Mouse (Mus musculus): ENCODE measurements around the gene Smndc1. TPM values are rescaled to one million over a fixed set of nuclear protein-coding genes. Genes with fewer than 3 reads are reported as not detected.
A peak's percentile ranks its signal among the peaks of the same experiment; 100 is the strongest.

The Smndc1 gene
- polyA plus RNA-seq, 1 experiment from 2014 or later: 35.9 TPM

DNA sequence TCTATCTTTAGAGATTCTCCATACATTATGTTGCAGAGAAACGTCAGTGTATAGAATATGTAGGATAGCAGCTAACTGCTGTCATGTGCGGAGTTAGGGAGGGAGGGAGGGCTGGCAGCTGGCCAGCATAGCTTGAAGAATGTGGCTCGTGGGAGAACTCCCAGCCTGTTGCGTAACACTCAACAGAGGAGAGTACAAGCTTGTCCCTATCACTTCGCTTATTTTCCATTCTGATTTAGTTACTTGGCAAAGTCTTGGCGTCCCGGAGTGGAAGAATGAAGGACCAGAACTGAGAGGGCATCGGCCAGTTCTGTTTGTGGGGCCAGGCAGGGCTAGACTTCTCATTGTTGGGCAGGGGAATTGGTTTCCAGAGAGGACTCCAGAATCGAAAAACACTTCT lies 25.4 kb downstream of the Smndc1 start:
- no peaks in the 10 kb centered on the region for H3K9me3 ChIP-seq (replicated peaks; ENCODE audit: control insufficient read depth, low read length)
- peaks cover 27% of the 10 kb centered on the region; the same call in 1 of the 2 replicates for H3K4me1 ChIP-seq (ENCODE audit: control insufficient read depth, insufficient read depth, low read length)
- H3K27ac ChIP-seq (ENCODE audit: low read length): peak overlapping the region; percentile 69
- ATAC-seq (ENCODE audit: insufficient read depth, low FRiP score): peak; percentile 91
- H3K9ac ChIP-seq (ENCODE audit: low read length): no peak overlapping the region
- H3K4me2 ChIP-seq (ENCODE audit: low read depth, low read length): peak overlapping the region; percentile 45
- H3K36me3 ChIP-seq (ENCODE audit: control insufficient read depth, insufficient read depth, low read length): no peaks in the 10 kb centered on the region
- 9% methylated on average over 9 of the region's 9 CpGs for WGBS
- H3K27me3 ChIP-seq (ENCODE audit: control insufficient read depth, insufficient read depth, low read length): no peaks in the 10 kb centered on the region
- peak overlapping the region; percentile 18 for H3K4me3 ChIP-seq (replicated peaks; ENCODE audit: low read length)

GRCm38 (mm10) chr19:53364551-53364950 lies 25.8 kb downstream of the Smndc1 start:
- Histone ChIP-seq H3K4me3 (replicated peaks; ENCODE audit: low read length) (no peak overlapping the region), H3K27me3 (ENCODE audit: control insufficient read depth, insufficient read depth, low read length) (no peaks in the 10 kb centered on the region), H3K4me1 (ENCODE audit: control insufficient read depth, insufficient read depth, low read length) (peaks cover 30% of the 10 kb centered on the region; the same call in 1 of the 2 replicates), H3K27ac (ENCODE audit: low read length) (no peak overlapping the region), H3K9me3 (replicated peaks; ENCODE audit: control insufficient read depth, low read length) (no peaks in the 10 kb centered on the region), H3K36me3 (ENCODE audit: control insufficient read depth, insufficient read depth, low read length) (no peaks in the 10 kb centered on the region), H3K4me2 (ENCODE audit: low read depth, low read length) (no peak overlapping the region), H3K9ac (ENCODE audit: low read length) (no peak overlapping the region)
- no peak for ATAC-seq (ENCODE audit: insufficient read depth, low FRiP score)
- 37% methylated on average over 2 of the region's 2 CpGs for WGBS

- H3K4me1 ChIP-seq (ENCODE audit: control insufficient read depth, insufficient read depth, low read length): peaks cover 34% of the 10 kb centered on the region
- H3K9me3 ChIP-seq (replicated peaks; ENCODE audit: control insufficient read depth, low read length): no peaks in the 10 kb centered on the region
- ATAC-seq (ENCODE audit: insufficient read depth, low FRiP score): no peak
- no peaks in the 10 kb centered on the region for H3K36me3 ChIP-seq (ENCODE audit: control insufficient read depth, insufficient read depth, low read length)
- 47% methylated on average over 2 of the region's 2 CpGs for WGBS
- no peak overlapping the region for H3K4me2 ChIP-seq (ENCODE audit: low read depth, low read length)
- no peak overlapping the region for H3K9ac ChIP-seq (ENCODE audit: low read length)
- H3K27me3 ChIP-seq (ENCODE audit: control insufficient read depth, insufficient read depth, low read length): no peaks in the 10 kb centered on the region
- H3K4me3 ChIP-seq (replicated peaks; ENCODE audit: low read length): no peak overlapping the region
- no peak overlapping the region for H3K27ac ChIP-seq (ENCODE audit: low read length)
Measured at GRCm38 (mm10) chr19:53362967-53363366, 27.4 kb downstream of the Smndc1 start.

- 47% methylated on average over 8 of the region's 8 CpGs for WGBS
- Histone ChIP-seq H3K4me3 (replicated peaks; ENCODE audit: low read length) (no peak overlapping the region), H3K4me2 (ENCODE audit: low read depth, low read length) (0 out of 2 replicates have a peak overlapping the region, but pooled peaks have one; percentile 32), H3K36me3 (ENCODE audit: control insufficient read depth, insufficient read depth, low read length) (no peaks in the 10 kb centered on the region), H3K27me3 (ENCODE audit: control insufficient read depth, insufficient read depth, low read length) (no peaks in the 10 kb centered on the region), H3K9ac (ENCODE audit: low read length) (no peak overlapping the region), H3K27ac (ENCODE audit: low read length) (no peak overlapping the region; the same call in 1 of the 2 replicates), H3K4me1 (ENCODE audit: control insufficient read depth, insufficient read depth, low read length) (peaks cover 26% of the 10 kb centered on the region), H3K9me3 (replicated peaks; ENCODE audit: control insufficient read depth, low read length) (no peaks in the 10 kb centered on the region)
- no peak for ATAC-seq (ENCODE audit: insufficient read depth, low FRiP score)
Measured at GRCm38 (mm10) chr19:53360265-53360958, 30.0 kb downstream of the Smndc1 start.

- Histone ChIP-seq H3K4me1 (ENCODE audit: control insufficient read depth, insufficient read depth, low read length) (peaks cover 18% of the 10 kb centered on the region), H3K4me2 (ENCODE audit: low read depth, low read length) (peak overlapping the region; percentile 32; the same call in 1 of the 2 replicates), H3K27ac (ENCODE audit: low read length) (no peak overlapping the region; the same call in 1 of the 2 replicates), H3K9ac (ENCODE audit: low read length) (no peak overlapping the region), H3K4me3 (replicated peaks; ENCODE audit: low read length) (no peak overlapping the region; the same call in 1 of the 2 replicates), H3K9me3 (replicated peaks; ENCODE audit: control insufficient read depth, low read length) (no peaks in the 10 kb centered on the region), H3K36me3 (ENCODE audit: control insufficient read depth, insufficient read depth, low read length) (no peaks in the 10 kb centered on the region), H3K27me3 (ENCODE audit: control insufficient read depth, insufficient read depth, low read length) (no peaks in the 10 kb centered on the region)
- 53% methylated on average over 22 of the region's 22 CpGs for WGBS
- peak; percentile 21; the same call in 1 of the 2 replicates for ATAC-seq (ENCODE audit: insufficient read depth, low FRiP score)
Measured at GRCm38 (mm10) chr19:53359160-53360033, 31.0 kb downstream of the Smndc1 start.

- H3K36me3 ChIP-seq (ENCODE audit: control insufficient read depth, insufficient read depth, low read length): no peaks in the 10 kb centered on the region
- no peak overlapping the region for H3K27ac ChIP-seq (ENCODE audit: low read length)
- WGBS: 83% methylated on average over 16 of the region's 16 CpGs
- H3K4me2 ChIP-seq (ENCODE audit: low read depth, low read length): no peak overlapping the region
- no peak overlapping the region for H3K4me3 ChIP-seq (replicated peaks; ENCODE audit: low read length)
- no peaks in the 10 kb centered on the region for H3K9me3 ChIP-seq (replicated peaks; ENCODE audit: control insufficient read depth, low read length)
- no peak for ATAC-seq (ENCODE audit: insufficient read depth, low FRiP score)
- H3K9ac ChIP-seq (ENCODE audit: low read length): no peak overlapping the region
- H3K27me3 ChIP-seq (ENCODE audit: control insufficient read depth, insufficient read depth, low read length): no peaks in the 10 kb centered on the region
- H3K4me1 ChIP-seq (ENCODE audit: control insufficient read depth, insufficient read depth, low read length): peaks cover 8% of the 10 kb centered on the region
Measured at GRCm38 (mm10) chr19:53355065-53355464, 35.3 kb downstream of the Smndc1 start.

- 80% methylated on average over 7 of the region's 7 CpGs for WGBS
- no peaks in the 10 kb centered on the region for H3K9me3 ChIP-seq (replicated peaks; ENCODE audit: control insufficient read depth, low read length)
- H3K4me3 ChIP-seq (replicated peaks; ENCODE audit: low read length): no peak overlapping the region
- no peak overlapping the region for H3K27ac ChIP-seq (ENCODE audit: low read length)
- ATAC-seq (ENCODE audit: insufficient read depth, low FRiP score): no peak
- H3K4me2 ChIP-seq (ENCODE audit: low read depth, low read length): no peak overlapping the region
- no peaks in the 10 kb centered on the region for H3K36me3 ChIP-seq (ENCODE audit: control insufficient read depth, insufficient read depth, low read length)
- no peak overlapping the region for H3K9ac ChIP-seq (ENCODE audit: low read length)
- no peaks in the 10 kb centered on the region for H3K27me3 ChIP-seq (ENCODE audit: control insufficient read depth, insufficient read depth, low read length)
- peaks cover 4% of the 10 kb centered on the region; the same call in 1 of the 2 replicates for H3K4me1 ChIP-seq (ENCODE audit: control insufficient read depth, insufficient read depth, low read length)
Measured at GRCm38 (mm10) chr19:53354271-53355000, 35.9 kb downstream of the Smndc1 start.

GRCm38 (mm10) chr19:53353864-53354263 lies 36.5 kb downstream of the Smndc1 start:
- Histone ChIP-seq H3K36me3 (ENCODE audit: control insufficient read depth, insufficient read depth, low read length) (no peaks in the 10 kb centered on the region), H3K4me1 (ENCODE audit: control insufficient read depth, insufficient read depth, low read length) (no peaks in the 10 kb centered on the region), H3K9ac (ENCODE audit: low read length) (no peak overlapping the region), H3K27me3 (ENCODE audit: control insufficient read depth, insufficient read depth, low read length) (no peaks in the 10 kb centered on the region), H3K27ac (ENCODE audit: low read length) (no peak overlapping the region), H3K4me2 (ENCODE audit: low read depth, low read length) (no peak overlapping the region), H3K4me3 (replicated peaks; ENCODE audit: low read length) (no peak overlapping the region), H3K9me3 (replicated peaks; ENCODE audit: control insufficient read depth, low read length) (no peaks in the 10 kb centered on the region)
- WGBS: 93% methylated on average over 7 of the region's 7 CpGs
- ATAC-seq (ENCODE audit: insufficient read depth, low FRiP score): no peak

Measured in stomach, embryonic 16.5 days (tissue).